Mouse (Mus musculus) bone marrow macrophage, adult 2 months (primary cell): ENCODE data around the gene Fut11.

Experiments used
- CTCF ChIP-seq: IDR thresholded peaks from 2 replicates; pipeline ENCODE4 v1.5.1; 2012; ENCODE audit warnings: low read depth, mild to moderate bottlenecking, low read length, moderate library complexity
- POLR2A ChIP-seq: IDR thresholded peaks from 2 replicates; pipeline ENCODE4 v1.6.1; 2012; ENCODE audit warnings: mild to moderate bottlenecking, low read depth, low read length, borderline replicate concordance

GRCm38 (mm10) chr14:20725660-20726339, 31.0 kb downstream of the Fut11 start:
- TF ChIP-seq CTCF, result no peak
- TF ChIP-seq POLR2A, result no peak
